Mouse (Mus musculus): ENCODE data around the gene Dclk1.

The Dclk1 gene

DNA sequence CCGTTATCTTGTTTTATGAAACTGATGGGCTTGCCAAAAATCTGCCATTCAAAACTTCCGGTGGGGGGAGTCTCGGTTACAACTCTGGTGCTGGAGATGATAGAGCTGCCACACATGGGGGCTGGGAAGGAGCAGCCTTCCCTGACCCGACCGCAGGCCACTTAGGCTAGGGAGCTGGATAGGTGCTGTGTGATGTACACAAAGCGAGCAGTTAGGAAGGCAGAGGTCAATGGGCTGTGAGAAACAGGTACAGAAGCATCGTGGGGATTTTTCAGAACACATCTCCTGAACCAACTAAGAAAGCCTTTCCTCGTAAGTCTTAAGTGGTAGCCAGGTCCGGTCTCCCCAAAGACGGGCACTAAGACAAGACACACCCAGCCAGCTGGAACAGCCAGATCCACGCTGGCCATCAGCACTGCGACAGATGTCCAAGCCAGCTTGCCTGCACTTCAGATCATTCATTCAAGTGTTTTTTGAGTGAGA, 297.7 kb downstream of the Dclk1 start:
- no peak for DNase-seq (ENCODE audit: low read depth, low spot score)

DNA sequence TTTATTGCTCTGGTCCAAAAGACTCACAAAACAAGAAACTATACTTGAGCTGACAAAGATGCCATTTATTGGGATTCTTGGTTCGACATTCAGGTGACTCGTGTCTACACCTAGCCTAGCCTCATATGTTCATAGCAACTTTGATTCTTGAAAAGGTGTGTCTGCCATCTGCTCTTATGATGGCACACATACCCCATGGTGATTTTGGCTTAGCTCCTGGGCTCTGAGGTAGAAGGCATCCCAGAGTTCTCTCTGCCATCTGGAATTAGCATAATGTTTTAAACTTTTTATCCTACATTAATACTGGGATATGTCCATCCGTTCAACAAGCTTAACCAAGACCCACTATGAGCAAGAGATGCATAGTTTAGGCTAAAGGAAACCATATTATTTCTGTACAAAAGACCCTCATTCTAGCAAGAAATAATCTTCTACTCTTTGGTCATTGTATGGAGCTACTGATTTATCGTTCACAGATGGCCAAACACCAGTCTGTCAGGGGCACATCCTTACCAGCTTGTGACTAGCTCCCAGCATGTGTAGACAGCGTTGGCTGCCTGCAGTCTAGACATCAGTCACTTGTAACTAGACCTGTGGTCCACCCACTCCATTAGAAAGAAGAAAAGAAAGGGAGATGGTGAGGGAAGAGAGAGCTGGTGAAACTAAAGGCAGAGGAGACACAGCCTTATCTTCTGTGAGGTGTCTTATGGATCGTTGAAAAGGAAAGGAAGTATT, 298.4 kb downstream of the Dclk1 start:
- no peak for DNase-seq (ENCODE audit: low read depth, low spot score)

DNA sequence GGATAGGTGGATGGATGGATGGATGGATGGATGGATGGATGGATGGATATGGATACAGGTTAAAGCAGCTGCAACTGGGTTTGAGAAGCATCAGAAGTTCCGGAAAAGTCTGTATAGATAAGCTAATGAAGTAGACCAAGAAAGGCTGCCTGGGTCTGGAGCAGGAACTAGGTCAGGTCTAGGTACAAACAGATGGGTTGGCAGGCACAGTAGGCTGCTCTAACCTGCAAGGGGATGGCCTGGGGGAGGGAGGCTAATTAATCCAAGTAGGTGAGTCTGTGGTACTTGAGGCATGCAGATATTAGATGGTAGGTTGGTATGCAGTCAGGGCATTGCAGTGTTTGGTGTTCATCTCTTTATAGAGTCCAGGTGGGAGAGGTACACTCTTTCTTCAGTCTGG, 299.6 kb downstream of the Dclk1 start:
- DNase-seq (ENCODE audit: low read depth, low spot score), result no peak

DNA sequence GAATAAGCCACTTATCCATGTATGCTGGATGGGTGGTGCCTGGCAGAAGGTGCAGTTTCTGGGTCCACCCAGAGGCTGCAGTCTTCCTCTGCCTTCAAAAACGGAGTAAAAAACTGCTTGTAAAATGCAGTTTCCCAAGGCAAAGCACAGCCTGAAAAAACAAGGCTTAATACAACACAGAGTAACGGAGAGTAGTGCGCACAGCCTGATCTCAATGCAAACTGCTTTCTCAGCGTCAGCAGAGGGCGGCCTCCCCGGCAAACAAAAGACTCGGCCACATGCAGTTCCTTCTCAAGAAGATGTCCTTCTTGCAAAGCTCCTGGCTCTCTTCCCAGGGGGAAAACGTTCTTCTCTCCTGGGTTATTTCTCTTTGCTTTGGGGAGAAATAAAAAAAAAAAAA, 300.1 kb downstream of the Dclk1 start:
- no peak for DNase-seq (ENCODE audit: low read depth, low spot score)

DNA sequence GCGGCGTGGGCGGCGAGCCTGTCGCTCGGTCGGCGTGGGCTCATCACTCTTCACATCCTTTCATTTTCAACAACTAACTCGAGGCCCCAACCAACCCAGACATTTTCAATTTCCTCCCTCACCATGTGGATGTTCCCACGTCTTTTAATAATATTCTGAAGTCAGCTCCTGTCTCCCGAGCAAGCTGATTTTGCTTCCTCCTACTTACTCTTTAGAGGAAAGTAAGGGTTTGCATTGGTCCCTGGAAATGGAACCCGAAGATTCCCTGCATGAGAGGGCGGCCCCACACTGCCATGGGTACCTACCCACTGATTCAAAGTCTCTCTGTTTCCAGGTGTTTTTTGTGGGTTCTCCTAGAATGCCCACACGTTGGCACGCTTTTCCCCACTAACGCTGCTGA, 300.8 kb downstream of the Dclk1 start:
- no peak for DNase-seq (ENCODE audit: low read depth, low spot score)

DNA sequence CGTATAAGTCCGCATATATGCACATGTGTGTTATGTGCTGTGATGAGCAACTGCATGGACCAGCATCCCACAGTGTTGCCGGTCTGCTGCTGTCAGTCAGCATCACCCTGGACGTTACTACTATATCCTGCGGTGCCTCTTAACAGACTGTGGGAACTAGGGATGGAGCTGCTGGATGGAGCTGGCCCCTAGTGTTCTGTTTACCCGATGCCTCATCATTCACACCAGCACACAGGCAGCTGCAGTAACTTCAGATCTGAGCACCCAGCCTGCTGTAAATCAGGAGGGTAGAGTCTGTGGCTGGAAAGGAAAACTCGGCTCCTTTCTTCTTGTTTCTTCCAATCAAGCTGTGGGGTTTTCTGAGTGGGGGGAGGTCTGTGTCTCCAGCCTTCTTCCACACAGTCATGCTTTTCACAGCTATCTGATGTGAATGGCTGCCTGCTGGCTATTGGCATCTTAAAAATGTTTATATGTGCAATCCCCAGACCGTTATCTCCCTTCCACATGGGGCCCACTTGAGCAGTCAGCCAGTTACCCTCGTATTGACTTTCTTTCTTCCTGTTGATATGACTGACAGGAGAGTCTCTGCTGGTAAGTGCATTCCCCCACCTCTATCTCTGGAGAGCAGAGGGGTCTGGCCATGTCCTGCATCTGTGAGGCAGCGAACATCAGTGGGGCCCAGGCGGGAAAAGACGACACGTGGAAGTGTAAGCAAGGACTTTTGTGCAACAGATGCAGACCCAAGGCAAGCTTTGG, 301.9 kb downstream of the Dclk1 start:
- no peak for DNase-seq (ENCODE audit: low read depth, low spot score)

DNA sequence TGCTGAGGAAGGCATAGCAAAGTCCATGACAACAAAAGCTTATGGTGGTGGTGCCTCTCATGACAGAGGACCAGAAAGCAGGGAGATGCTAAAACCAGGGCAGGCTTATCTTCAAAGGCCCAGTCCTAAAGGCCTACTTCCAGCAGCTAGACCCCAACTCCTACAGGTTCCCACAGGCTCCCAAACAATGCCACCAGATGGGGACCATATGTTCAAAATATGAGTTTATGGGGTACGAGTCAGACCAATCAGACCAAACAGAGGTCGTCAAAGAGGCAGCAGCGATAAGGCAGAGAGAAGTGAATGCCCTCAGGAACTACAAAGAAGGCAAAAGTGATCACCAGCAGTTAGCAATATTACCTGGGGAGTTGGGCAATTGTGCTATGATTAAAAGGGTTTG, 303.1 kb downstream of the Dclk1 start:
- DNase-seq (ENCODE audit: low read depth, low spot score), result no peak

DNA sequence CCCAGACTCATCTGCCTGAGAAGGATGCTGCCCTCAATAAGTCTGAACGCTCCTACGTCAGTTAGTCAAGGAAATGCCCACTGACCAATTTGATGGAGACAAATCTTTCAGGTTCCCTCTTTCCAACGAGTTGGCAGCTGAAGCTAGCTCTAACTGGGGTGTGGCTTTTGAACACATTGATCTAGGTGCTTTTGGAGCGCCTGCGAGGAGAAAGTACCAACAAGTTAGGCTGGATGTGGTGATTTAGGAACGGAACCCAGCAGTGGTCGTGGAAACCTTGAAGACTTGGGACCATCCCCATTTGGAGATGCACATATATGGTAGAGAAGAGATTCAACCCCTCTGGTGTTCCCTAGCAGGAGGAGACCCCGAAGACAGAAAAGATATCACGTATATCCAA, 303.8 kb downstream of the Dclk1 start:
- DNase-seq (ENCODE audit: low read depth, low spot score), result no peak

DNA sequence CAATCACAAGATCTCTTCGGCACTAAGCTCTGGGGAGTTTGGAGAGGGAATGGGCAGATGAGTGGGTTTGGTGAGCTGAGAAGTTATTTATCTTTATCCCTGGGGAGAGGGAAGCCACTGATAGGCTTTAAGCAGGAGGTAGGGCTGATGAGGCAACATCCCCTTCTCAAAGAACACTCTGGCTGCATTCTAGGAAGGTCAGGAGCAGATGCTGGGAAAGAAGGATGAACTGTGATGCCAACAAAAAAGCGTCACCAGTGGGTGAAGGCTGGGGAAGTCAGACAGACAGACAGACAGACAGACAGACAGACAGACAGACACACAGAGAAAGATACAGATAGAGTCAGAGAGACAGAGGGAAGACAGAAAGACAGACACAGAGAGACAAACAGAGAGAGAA, 304.9 kb downstream of the Dclk1 start:
- no peak for DNase-seq (ENCODE audit: low read depth, low spot score)

DNA sequence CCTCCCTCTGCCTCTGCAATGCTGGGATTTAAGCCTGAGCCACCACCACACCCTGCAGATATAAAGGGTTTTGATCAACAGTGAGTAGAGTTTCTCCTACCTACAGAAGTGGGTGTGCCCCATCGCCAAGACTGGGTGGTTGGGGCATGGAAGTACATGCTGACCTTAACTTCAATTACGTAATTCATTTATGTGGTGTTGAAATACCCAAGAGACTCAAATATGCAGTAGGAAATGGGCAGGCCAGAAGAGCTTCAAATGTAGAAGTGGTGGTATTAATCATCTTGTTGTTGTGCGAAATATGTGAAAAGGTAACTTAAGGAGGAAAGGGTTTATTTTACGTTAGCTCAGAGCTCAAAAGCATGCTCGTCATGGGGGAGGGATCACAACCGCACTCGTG, 307.2 kb downstream of the Dclk1 start:
- DNase-seq (ENCODE audit: low read depth, low spot score), result no peak

DNA sequence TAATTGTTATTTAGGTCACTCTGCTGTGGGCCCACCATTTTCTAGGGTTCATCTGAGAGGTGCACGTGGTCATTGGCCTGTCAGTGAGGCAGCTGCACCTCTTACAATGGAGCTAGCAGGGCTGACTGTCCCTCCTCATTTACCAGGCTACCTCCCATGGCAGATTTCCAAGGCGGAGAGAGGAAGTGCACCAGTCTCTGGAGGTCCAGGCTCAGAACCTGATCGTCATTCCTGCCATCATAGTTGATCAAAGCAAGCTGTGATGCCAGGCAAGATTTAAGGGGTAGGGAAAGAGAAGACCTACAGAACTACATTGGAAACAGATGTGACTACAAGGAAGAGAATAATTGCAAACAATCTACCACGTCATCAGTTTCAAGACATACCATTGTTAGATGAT, 308.8 kb downstream of the Dclk1 start:
- DNase-seq (ENCODE audit: low read depth, low spot score), result no peak

DNA sequence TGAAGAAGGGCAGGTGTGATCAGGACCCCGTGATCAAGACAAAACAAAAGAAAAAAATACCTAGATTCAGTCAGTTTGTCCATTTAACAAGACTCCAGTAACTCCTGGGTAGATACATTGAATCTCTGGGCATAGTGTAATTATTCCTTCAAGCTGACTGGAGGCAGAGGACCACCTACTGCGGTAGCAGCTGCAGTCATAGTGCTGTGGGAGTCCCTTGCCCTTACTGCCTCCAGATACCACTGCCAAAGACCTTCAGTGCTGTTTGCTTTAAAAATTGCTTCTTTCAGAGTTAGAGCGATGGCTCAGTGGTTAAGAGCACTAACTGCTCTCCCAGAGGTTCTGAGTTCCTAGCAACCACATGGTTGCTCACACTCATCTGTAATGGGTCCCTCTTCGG, 309.7 kb downstream of the Dclk1 start:
- no peak for DNase-seq (ENCODE audit: low read depth, low spot score)

DNA sequence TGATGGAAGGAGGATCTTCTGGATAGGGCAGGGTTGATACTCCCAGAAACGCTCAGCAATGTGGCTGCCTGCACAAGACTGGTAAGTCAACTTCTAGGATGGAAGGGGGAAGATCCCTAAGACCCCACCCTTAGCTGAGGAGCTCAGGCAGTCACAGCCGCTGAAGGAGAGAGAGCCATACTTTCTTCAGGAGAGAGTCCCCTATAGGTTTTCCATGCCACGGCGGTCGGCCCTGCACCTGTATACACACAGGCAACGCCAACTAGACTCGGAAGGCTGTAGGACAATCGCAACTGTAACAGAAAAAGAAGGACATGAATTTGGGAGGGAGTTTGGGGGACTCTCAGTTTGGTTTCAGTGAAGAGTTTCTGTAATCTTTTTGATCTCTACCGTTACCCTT, 310.9 kb downstream of the Dclk1 start:
- DNase-seq (ENCODE audit: low read depth, low spot score), result no peak

DNA sequence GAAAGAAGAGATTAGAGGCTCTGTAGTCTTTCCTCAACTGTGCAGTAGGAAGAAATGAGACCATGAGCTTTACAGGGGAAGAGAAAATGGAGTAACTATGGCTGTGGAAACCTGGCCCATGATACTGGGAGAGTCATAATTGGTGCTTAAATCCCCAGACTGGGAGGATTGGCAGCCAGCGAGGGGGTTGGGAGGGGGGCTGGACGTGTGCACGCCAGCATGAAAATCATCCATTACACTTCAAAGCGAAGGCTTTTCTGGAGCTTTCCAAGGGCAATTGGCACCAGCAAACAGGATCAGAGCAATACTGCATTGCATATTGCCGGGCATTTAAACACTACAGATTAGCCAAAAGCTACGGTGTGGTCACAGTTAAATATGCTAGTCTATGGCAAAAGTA, 313.7 kb downstream of the Dclk1 start:
- DNase-seq (ENCODE audit: low read depth, low spot score), result no peak

DNA sequence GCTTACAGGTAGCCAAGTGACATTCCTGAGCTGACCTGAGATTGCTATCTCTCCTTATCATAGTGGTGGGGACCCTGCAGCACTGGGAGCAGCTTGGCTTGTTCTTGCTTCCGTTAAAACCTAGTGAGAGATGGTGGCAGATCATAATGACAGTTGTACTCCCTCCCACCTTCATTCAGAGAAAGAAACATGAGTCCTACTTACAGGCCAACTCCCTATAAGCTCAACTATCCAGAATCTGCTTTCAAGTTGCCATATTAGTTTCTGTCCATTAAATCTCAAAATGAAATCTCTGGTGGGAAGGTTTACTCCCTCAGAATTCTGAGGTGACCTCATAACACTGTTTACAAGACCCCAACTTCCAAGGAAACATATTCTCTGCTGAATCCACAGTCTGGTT, 316.4 kb downstream of the Dclk1 start:
- no peak for DNase-seq (ENCODE audit: low read depth, low spot score)

DNA sequence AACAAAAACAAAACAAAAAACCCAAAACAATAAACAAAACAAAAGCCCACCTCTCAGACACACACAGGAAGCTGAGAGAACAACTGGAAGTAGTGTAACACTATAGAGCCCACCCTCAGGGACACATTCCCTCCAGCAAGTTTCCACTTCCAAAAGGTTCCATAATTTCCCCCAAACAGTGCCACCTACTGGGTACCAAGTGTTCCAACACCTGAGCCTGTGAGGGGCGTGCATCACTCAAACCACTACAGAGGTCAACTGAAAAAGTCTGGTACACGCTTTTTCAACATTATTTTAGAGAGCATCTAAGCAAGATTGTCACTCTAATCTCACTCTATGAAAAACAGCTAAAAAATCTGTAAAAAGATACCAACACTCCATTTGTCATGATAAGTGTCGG, 325.3 kb downstream of the Dclk1 start:
- DNase-seq (ENCODE audit: low read depth, low spot score), result no peak

DNA sequence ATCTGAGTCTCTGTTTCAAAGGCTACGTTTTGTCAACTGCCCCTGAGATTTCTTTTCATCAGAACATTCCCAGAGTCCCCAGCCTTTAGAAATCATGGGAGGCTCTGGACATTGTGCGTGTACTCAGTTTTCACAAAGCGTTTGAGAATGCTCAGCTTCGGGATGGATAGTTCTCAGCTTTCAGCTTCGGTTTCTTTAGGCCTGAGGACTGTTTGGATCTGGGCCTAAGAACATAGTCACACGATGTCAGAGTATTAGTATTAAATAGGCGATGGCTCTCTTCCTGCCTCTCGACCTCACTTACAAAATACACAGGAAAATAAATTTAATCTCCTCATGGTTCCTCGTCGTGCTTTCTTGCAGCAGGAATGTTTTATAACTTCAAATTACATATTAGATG, 327.4 kb downstream of the Dclk1 start:
- no peak for DNase-seq (ENCODE audit: low read depth, low spot score)

DNA sequence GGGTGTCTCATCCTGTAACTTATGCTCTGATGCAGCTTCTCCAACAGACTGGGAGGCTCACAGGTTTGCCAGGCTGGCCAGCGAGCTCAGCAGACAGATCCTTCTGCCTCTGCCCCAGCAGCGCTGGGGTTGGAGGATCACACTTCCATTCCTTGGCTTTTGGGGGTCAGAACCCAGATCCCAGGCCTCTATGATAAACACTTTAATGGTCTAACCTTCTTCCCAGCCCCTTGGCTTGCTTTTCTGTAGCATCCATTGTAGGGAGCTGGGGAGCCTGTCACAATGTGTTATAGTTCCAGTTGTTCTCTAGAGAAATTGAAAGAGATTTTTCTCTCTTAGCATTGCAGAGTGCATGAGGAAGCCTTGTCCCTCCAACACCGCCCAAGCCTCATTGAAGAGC, 328.9 kb downstream of the Dclk1 start:
- DNase-seq (ENCODE audit: low read depth, low spot score), result no peak

DNA sequence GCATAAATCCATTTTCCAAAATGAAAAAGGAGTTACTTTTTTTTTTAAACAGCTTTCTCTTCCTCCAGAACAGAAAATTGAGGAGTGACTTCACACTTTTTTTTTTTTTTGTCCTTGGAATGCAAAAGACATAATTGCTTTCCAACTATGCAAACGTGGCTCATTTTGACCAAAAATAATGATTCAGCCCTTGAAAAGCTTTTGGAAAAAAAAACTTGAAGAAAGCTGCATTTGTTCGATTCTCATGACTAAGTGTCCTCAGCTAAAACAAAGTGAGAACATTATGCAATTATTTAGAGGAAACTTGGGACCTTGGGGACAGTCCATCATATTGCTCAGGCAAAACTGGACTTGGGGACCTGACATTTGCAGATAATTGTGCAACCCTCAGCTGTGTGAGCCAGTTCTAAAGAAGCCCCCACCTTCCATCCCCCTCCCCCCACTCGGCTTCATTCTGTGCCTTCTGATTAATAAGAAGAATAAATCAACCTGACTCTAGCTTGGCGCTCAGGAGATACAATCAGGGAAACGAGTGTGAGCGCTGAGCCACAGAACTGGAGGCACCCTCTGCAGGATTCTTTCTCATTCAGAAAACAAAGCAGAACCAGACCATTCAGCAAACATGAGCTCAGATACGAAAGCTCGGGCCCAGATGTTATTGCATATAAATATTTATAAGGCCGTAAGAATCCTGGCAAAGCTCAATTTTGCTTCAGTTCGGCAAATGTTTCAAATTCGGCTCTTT, 329.6 kb downstream of the Dclk1 start:
- no peak for DNase-seq (ENCODE audit: low read depth, low spot score)

DNA sequence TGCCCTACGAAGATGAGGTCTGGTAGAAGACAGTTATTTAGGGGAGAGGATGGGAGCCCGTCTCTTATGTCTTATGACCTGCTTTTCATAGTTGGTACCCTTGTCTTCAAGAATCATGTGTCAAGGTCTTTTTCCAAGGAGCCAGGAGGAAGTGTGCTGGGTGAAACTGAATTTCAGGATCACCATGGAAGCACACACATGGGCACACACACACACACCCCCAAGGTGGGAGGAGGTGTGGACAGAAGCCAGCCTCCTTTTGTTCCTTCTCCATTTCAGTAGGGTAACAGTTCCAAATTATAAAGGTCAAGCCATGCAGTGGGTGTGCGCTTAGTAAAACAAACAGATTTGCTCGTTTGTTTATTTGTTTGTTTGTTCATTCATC, 330.1 kb downstream of the Dclk1 start:
- DNase-seq (ENCODE audit: low read depth, low spot score), result no peak

DNA sequence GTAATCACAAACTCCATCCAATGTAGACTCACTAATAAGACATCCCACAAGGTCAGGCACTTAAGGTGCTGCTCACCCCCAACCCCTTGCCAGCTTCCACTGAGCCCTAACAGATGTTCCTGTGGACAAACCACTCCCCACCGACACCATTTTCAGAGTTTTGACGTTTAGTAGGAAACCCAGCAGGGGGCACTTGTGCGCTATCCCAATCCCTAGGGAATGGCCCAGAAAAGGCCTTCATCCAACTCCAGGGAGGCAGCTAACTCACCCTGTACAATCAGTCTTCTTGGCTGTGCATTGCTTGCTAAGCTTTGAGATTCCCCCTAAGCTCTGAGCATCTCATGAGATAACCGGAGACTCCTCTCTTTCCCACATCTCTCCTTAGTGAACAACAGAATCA, 331.8 kb downstream of the Dclk1 start:
- DNase-seq (ENCODE audit: low read depth, low spot score), result peak; percentile 16

DNA sequence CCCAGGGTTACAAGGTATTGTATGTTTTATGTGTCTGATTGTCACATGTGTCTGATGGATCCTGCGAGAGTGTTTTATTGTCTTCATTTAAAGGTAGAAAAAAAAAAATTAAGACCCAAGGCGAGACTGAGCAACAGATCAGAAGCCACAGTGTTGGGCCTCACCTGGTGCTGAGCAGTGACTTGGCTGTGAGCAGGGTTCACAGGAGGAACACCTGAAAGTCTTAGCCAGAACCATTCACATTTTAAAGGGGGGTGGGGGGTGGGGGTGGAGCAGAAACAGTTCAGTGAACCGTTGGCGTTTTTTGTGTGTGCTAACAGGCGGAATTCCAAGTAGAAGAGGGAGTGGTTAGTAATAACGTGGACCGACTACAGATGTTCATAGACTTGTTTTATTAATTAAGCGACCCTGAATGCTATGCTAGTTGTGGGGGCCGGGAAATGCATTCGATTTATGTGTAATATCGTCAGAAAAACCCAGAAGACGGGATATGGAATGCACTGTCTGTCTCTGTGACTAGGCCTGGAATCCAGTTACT, 345.3 kb downstream of the Dclk1 start:
- no peak for DNase-seq (ENCODE audit: low read depth, low spot score)

Data from retina, adult 2 months (tissue).